9 mouse cellular contexts compared by ENCODE assay signal in the genomic region with DNA sequence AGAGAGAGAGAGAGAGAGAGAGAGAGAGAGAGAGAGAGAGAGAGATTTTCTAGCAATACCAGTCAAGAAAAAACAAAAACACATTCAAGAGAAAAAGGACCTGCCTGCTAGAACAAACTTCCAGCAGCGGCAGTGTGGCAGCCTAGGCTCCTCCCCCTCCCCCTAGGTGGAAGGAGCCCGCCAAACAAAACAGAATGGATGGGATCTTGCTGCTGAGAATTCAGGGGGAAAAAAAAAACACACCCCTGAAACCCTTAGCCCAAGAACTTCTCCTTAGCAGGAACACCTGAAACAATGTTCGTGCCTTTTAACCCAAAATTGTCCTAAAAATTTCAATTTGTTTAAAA. TPM values are rescaled to one million over a fixed set of nuclear protein-coding genes. Genes with fewer than 3 reads are reported as not detected.
DNase-seq lines count a peak whose midpoint lies in the region; ATAC-seq and TF ChIP-seq lines count a peak whose summit lies in the region.
"Had no signal": no experiment of that assay in that cellular context is flagged by ENCODE, and none has a peak within 500 bp of the region (broad histone marks: within the 10 kb centered on the region; RNA-seq: fewer than 3 reads in every experiment).

No protein-coding gene starts in this region.

- no peaks in the 10 kb centered on the region for H3K9me3 ChIP-seq in heart, embryonic 15.5 days (replicated peaks)
- no peaks in the 10 kb centered on the region for H3K9me3 ChIP-seq in hindbrain, embryonic 14.5 days (ENCODE audit: control insufficient read depth, low read length)
- H3K9me3 ChIP-seq in midbrain, embryonic 13.5 days: no peaks in the 10 kb centered on the region
- H3K9me3 ChIP-seq: G1E had no signal

- peak overlapping the region; percentile 35 for H3K4me3 ChIP-seq in heart, embryonic 15.5 days
- no peak overlapping the region for H3K4me3 ChIP-seq in heart, adult 2 months
- H3K4me3 ChIP-seq in hindbrain, embryonic 14.5 days (replicated peaks; ENCODE audit: low read length): peak overlapping the region; percentile 23
- H3K4me3 ChIP-seq in midbrain, embryonic 13.5 days (replicated peaks): peak overlapping the region; percentile 33
- no peak overlapping the region for H3K4me3 ChIP-seq in left cerebral cortex, adult 2 months

- no peak for DNase-seq in heart, adult 2 months
- DNase-seq in hindbrain, embryonic 14.5 days (ENCODE audit: low spot score): peak; percentile 56
- no peak for DNase-seq in layer of hippocampus, adult 9-11 months
- no peak for DNase-seq in layer of hippocampus, adult 11-12 months (ENCODE audit: low spot score)
- DNase-seq in left cerebral cortex, adult 2 months (ENCODE audit: extremely low spot score in 1 of 2, low spot score in 2 of 2): no peak

- no peak for TF ChIP-seq POLR2A in heart, adult 2 months (IDR thresholded peaks at IDR 0.05; ENCODE audit: insufficient read depth, low read depth, low read length)

- H3K79me2 ChIP-seq in heart, adult 2 months (replicated peaks; ENCODE audit: control insufficient read depth, insufficient read depth, low read length): no peaks in the 10 kb centered on the region

- H3K36me3 ChIP-seq in heart, embryonic 15.5 days: no peaks in the 10 kb centered on the region
- no peaks in the 10 kb centered on the region for H3K36me3 ChIP-seq in heart, adult 2 months (ENCODE audit: control insufficient read depth, insufficient read depth, low read length)
- H3K36me3 ChIP-seq in hindbrain, embryonic 14.5 days (replicated peaks; ENCODE audit: control insufficient read depth, insufficient read depth): no peaks in the 10 kb centered on the region
- H3K36me3 ChIP-seq in midbrain, embryonic 13.5 days: no peaks in the 10 kb centered on the region
- H3K36me3 ChIP-seq: G1E had no signal

- peaks cover 6% of the 10 kb centered on the region; the same call in 1 of the 2 replicates for H3K4me1 ChIP-seq in heart, embryonic 15.5 days (replicated peaks)
- H3K4me1 ChIP-seq in heart, adult 2 months (ENCODE audit: control insufficient read depth, insufficient read depth, low read length): no peaks in the 10 kb centered on the region
- H3K4me1 ChIP-seq in hindbrain, embryonic 14.5 days (replicated peaks; ENCODE audit: control insufficient read depth, insufficient read depth, low read length): no peaks in the 10 kb centered on the region; the same call in 1 of the 2 replicates
- H3K4me1 ChIP-seq in midbrain, embryonic 13.5 days (replicated peaks): peaks cover 14% of the 10 kb centered on the region

- no peak for ATAC-seq in heart, embryonic 15.5 days (replicated peaks; ENCODE audit: insufficient number of reproducible peaks, insufficient read depth, low FRiP score, low read depth)
- peak; percentile 68 for ATAC-seq in common myeloid progenitor, adult 5-6 weeks (replicated peaks; ENCODE audit: low read depth, poor library complexity, severe bottlenecking)
- no peak for ATAC-seq in hindbrain, embryonic 14.5 days (ENCODE audit: low FRiP score)
- ATAC-seq in midbrain, embryonic 13.5 days: peak; percentile 63

- peak overlapping the region; percentile 57 for H3K4me2 ChIP-seq in heart, embryonic 15.5 days
- peak overlapping the region; percentile 52 for H3K4me2 ChIP-seq in hindbrain, embryonic 14.5 days (replicated peaks)
- peak overlapping the region; percentile 54 for H3K4me2 ChIP-seq in midbrain, embryonic 13.5 days (replicated peaks)

- TF ChIP-seq EP300 in heart, adult 2 months (IDR thresholded peaks at IDR 0.05; ENCODE audit: insufficient read depth, low read depth, low read length): no peak

- no peak overlapping the region for H3K27ac ChIP-seq in heart, embryonic 15.5 days
- H3K27ac ChIP-seq in heart, adult 2 months: no peak overlapping the region
- H3K27ac ChIP-seq in hindbrain, embryonic 14.5 days: no peak overlapping the region
- no peak overlapping the region for H3K27ac ChIP-seq in midbrain, embryonic 13.5 days
- no peak overlapping the region for H3K27ac ChIP-seq in left cerebral cortex, adult 2 months

- H3K27me3 ChIP-seq in heart, embryonic 15.5 days: no peaks in the 10 kb centered on the region
- no peaks in the 10 kb centered on the region for H3K27me3 ChIP-seq in heart, adult 2 months (ENCODE audit: control insufficient read depth, insufficient read depth, low read length)
- H3K27me3 ChIP-seq in hindbrain, embryonic 14.5 days (ENCODE audit: control insufficient read depth, insufficient read depth, low read length): no peaks in the 10 kb centered on the region
- no peaks in the 10 kb centered on the region for H3K27me3 ChIP-seq in midbrain, embryonic 13.5 days

- WGBS in heart, embryonic 15.5 days: 6% methylated on average over 3 of the region's 3 CpGs
- 17% methylated on average over 3 of the region's 3 CpGs for WGBS in heart, adult 2 months
- 5% methylated on average over 3 of the region's 3 CpGs for WGBS in hindbrain, embryonic 14.5 days
- 5% methylated on average over 3 of the region's 3 CpGs for whole genome bisulfite sequencing in midbrain, embryonic 13.5 days

- intact Hi-C loops in heart, adult 2 months (cut with DNase I): no loop called here
- intact Hi-C loops in left cerebral cortex, adult 2 months (cut with DNase I): no loop called here

- H3K9ac ChIP-seq in heart, embryonic 15.5 days: no peak overlapping the region
- H3K9ac ChIP-seq in heart, adult 2 months (ENCODE audit: low read depth, low read length): no peak overlapping the region
- peak overlapping the region; percentile 51 for H3K9ac ChIP-seq in hindbrain, embryonic 14.5 days
- H3K9ac ChIP-seq in midbrain, embryonic 13.5 days (replicated peaks): peak overlapping the region; percentile 52; the same call in 1 of the 2 replicates

- no peak for TF ChIP-seq CTCF in heart, adult 2 months (IDR thresholded peaks at IDR 0.05)
- TF ChIP-seq CTCF in left cerebral cortex, adult 2 months (IDR thresholded peaks at IDR 0.05): no peak

RNA-seq across cellular contexts. Expression of gene Treml2, which starts 17.6 kb away (rescaled TPM):
- 0.23 and 1.2 TPM in 2 replicates for polyA plus RNA-seq in heart, embryonic 15.5 days (2015; fragmentation: Nextera tagmentation; extraction: Ambion mirVana)
- 1 to 10 TPM in 1 of 2 experiments, under 1 TPM in 1; 0.91 to 3.1 TPM for total RNA-seq in heart, adult 2 months (2021)
- 1.5 and 2.4 TPM in 2 replicates for polyA plus RNA-seq in heart, adult 2 months (2012; rRNA removed)
- total RNA-seq in common myeloid progenitor, adult 5-6 weeks (2017): 46.2 and 61.0 TPM in 2 replicates
- polyA plus RNA-seq in hindbrain, embryonic 14.5 days (2014; fragmentation: Nextera tagmentation; extraction: Ambion mirVana): 0.09 TPM in 1 of 2 replicates, not detected in the other
- 0.08 TPM in 1 of 2 replicates, not detected in the other for polyA plus RNA-seq in midbrain, embryonic 13.5 days (2015; fragmentation: Nextera tagmentation; extraction: Ambion mirVana)
- under 1 TPM; 0.18 to 0.49 TPM for total RNA-seq in left cerebral cortex, adult 2 months (2021)

RNA-seq across cellular contexts. Expression of gene Treml4, which starts 17.6 kb away (rescaled TPM):
- polyA plus RNA-seq in heart, embryonic 15.5 days (2015; fragmentation: Nextera tagmentation; extraction: Ambion mirVana): 0.23 and 0.42 TPM in 2 replicates
- under 1 TPM in 1 of 2 experiments, not detected in 1; 0.31 TPM for total RNA-seq in heart, adult 2 months (2021)
- 0.76 and 1.9 TPM in 2 replicates for polyA plus RNA-seq in heart, adult 2 months (2012; rRNA removed)
- 0.58 TPM in 1 of 2 replicates, not detected in the other for total RNA-seq in common myeloid progenitor, adult 5-6 weeks (2017)
- polyA plus RNA-seq in hindbrain, embryonic 14.5 days (2014; fragmentation: Nextera tagmentation; extraction: Ambion mirVana): 0.44 TPM in 1 of 2 replicates, not detected in the other
- 0.20 and 0.30 TPM in 2 replicates for polyA plus RNA-seq in midbrain, embryonic 13.5 days (2015; fragmentation: Nextera tagmentation; extraction: Ambion mirVana)
- total RNA-seq in left cerebral cortex, adult 2 months (2021): under 1 TPM in 1 of 2 experiments, not detected in 1; 0.34 TPM

RNA-seq across cellular contexts. Expression of gene Trem3, which starts 34.1 kb away (rescaled TPM):
- polyA plus RNA-seq in heart, embryonic 15.5 days (2015; fragmentation: Nextera tagmentation; extraction: Ambion mirVana): 0.13 and 0.23 TPM in 2 replicates
- total RNA-seq in heart, adult 2 months (2021): under 1 TPM in 1 of 2 experiments, not detected in 1; 0.26 TPM
- polyA plus RNA-seq in heart, adult 2 months (2012; rRNA removed): 0.23 TPM in 1 of 2 replicates, not detected in the other
- total RNA-seq in common myeloid progenitor, adult 5-6 weeks (2017): 2.9 and 4.5 TPM in 2 replicates
- polyA plus RNA-seq in hindbrain, embryonic 14.5 days (2014; fragmentation: Nextera tagmentation; extraction: Ambion mirVana): not detected in 2 replicates
- polyA plus RNA-seq in midbrain, embryonic 13.5 days (2015; fragmentation: Nextera tagmentation; extraction: Ambion mirVana): not detected in 2 replicates
- total RNA-seq in left cerebral cortex, adult 2 months (2021): under 1 TPM; 0.36 to 0.72 TPM
- total RNA-seq: G1E had no signal
- polyA plus RNA-seq: G1E had no signal

RNA-seq across cellular contexts. Expression of gene B430306N03Rik, which starts 34.2 kb away (rescaled TPM):
- polyA plus RNA-seq in heart, embryonic 15.5 days (2015; fragmentation: Nextera tagmentation; extraction: Ambion mirVana): 0.16 and 0.48 TPM in 2 replicates
- total RNA-seq in heart, adult 2 months (2021): under 1 TPM; 0.14 to 0.57 TPM
- polyA plus RNA-seq in heart, adult 2 months (2012; rRNA removed): 0.35 and 0.55 TPM in 2 replicates
- 0.34 and 0.91 TPM in 2 replicates for total RNA-seq in common myeloid progenitor, adult 5-6 weeks (2017)
- 0.05 and 0.18 TPM in 2 replicates for polyA plus RNA-seq in hindbrain, embryonic 14.5 days (2014; fragmentation: Nextera tagmentation; extraction: Ambion mirVana)
- 0.13 TPM in 1 of 2 replicates, not detected in the other for polyA plus RNA-seq in midbrain, embryonic 13.5 days (2015; fragmentation: Nextera tagmentation; extraction: Ambion mirVana)
- total RNA-seq in left cerebral cortex, adult 2 months (2021): under 1 TPM in 1 of 2 experiments, not detected in 1; 0.48 TPM

RNA-seq across cellular contexts. Expression of gene Trem1, which starts 49.1 kb away (rescaled TPM):
- polyA plus RNA-seq in heart, embryonic 15.5 days (2015; fragmentation: Nextera tagmentation; extraction: Ambion mirVana): 0.04 and 0.08 TPM in 2 replicates
- total RNA-seq in heart, adult 2 months (2021): under 1 TPM in 1 of 2 experiments, not detected in 1; 0.10 TPM
- 0.09 and 0.10 TPM in 2 replicates for polyA plus RNA-seq in heart, adult 2 months (2012; rRNA removed)
- total RNA-seq in common myeloid progenitor, adult 5-6 weeks (2017): 1.4 and 2.9 TPM in 2 replicates
- not detected in 2 replicates for polyA plus RNA-seq in hindbrain, embryonic 14.5 days (2014; fragmentation: Nextera tagmentation; extraction: Ambion mirVana)
- polyA plus RNA-seq in midbrain, embryonic 13.5 days (2015; fragmentation: Nextera tagmentation; extraction: Ambion mirVana): not detected in 2 replicates
- not detected for total RNA-seq in left cerebral cortex, adult 2 months (2021)
- polyA plus RNA-seq: G1E had no signal

Comparison
In these comparisons a context has a peak if more than half of its experiments do, and no peak if none do; other contexts are left out.
1. H3K4me3 ChIP-seq: peak in heart, embryonic 15.5 days (single experiment), hindbrain, embryonic 14.5 days (single experiment) and midbrain, embryonic 13.5 days (single experiment); none in heart, adult 2 months (single experiment) and left cerebral cortex, adult 2 months (single experiment).
2. ATAC-seq: peak in common myeloid progenitor, adult 5-6 weeks (single experiment) and midbrain, embryonic 13.5 days (single experiment); none in heart, embryonic 15.5 days (single experiment) and hindbrain, embryonic 14.5 days (single experiment).
3. H3K9ac ChIP-seq: peak in hindbrain, embryonic 14.5 days (single experiment) and midbrain, embryonic 13.5 days (single experiment); none in heart, embryonic 15.5 days (single experiment) and heart, adult 2 months (single experiment).
4. Peak in every context shown above with its lines, with median percentiles within 50 percentile points of each other: H3K4me2 ChIP-seq.